Mouse (Mus musculus) lung, adult 2 months (tissue): ENCODE measurements around the gene Krtap5-3.
"Not testable (repeated sequence)": the region's sequence is repeated elsewhere in the genome, so short reads cannot be mapped to it uniquely, and the experiment has no call there.

Experiments
- CTCF ChIP-seq: fragments of 200-500 bp; IDR thresholded peaks from 2 replicates; pipeline ENCODE4 v1.5.1; 2011; ENCODE audit warnings: mild to moderate bottlenecking, low read length, control low read depth; ENCODE audit not compliant: insufficient read depth
- POLR2A ChIP-seq: fragments of 200-500 bp; IDR thresholded peaks from 2 replicates; pipeline ENCODE4 v1.6.1; 2011; ENCODE audit warnings: low read depth, mild to moderate bottlenecking, control low read depth, low read length, borderline replicate concordance; ENCODE audit errors: extremely low read depth

DNA sequence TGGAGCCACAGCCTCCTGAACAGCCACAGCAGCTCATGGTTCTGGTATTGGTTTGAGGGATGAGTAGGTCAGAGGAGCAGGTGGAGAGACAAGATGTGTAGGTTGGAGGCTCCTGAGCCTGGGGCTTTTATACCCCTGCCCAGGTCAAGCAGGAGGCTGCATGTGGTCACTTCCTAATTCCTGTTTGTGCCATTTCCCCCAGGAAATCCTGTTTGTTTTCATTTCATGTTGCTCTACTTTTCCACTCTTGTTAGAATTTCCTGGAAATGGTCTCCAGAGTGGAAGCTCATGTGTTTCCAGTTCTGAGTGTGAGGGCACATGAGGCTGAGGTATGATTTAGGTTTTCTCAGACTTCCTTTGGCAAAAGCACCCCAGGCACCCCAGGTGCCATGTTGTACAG lies 25.3 kb upstream of the Krtap5-3 start, which contains the start of gene Krtap5-2:
- TF ChIP-seq POLR2A, CTCF: not testable (repeated sequence)
